Mouse (Mus musculus): ENCODE results near the gene Tnfrsf4. TPM values are rescaled to one million over a fixed set of nuclear protein-coding genes. Genes with fewer than 3 reads are reported as not detected.

Gene Tnfrsf4
- 28.1 and 40.7 TPM in 2 replicates for polyA plus RNA-seq (2012; rRNA removed; ENCODE audit: low replicate concordance)

DNA sequence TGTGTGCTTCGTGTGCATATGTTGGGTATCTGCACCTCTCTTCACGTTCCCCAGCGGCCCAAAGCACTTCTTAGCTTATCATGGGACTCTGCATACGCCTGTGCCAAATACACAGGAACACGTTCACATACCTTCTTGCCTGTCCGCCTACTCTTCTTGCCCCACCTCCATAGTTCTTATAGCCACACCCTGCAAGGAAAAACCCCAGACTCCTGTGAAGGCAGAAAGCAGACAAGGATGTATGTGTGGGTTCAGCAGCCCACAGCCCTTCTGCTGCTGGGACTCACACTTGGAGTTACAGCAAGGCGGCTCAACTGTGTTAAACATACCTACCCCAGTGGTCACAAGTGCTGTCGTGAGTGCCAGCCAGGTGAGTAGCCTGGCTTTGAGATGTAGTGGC lies at the start of gene Tnfrsf4:
TSS of gene Tnfrsf4 (plus strand) at position 207 of the 400 bp plus-strand sequence.

GRCm38 (mm10) chr4:155992241-155992905 lies 21.3 kb upstream of the Tnfrsf4 start, which contains the start of the genes B3galt6 and Sdf4:
Gene B3galt6 (minus strand): TSS chr4:155992649.
Gene Sdf4 (plus strand): TSS chr4:155992872.

DNA sequence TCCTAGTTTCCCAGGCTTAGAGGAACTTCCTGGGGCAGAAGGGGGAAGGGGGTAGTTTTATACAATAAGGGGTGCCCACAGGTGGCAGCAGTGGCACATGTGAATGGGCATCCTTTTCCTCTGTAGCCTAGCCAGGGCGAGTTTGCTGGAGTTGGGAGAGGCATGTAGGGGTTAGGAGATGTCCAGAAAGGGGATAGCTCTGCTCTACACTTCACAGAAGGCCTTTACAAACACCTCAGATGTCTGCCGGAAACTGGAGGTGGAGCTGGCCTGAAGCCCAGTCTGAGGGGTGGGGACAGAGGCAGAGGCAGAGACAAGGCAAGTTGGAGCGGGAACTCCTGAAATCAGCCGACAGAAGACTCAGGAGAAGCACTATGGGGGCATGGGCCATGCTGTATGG lies 12.4 kb downstream of the Tnfrsf4 start, which contains the start of gene Tnfrsf18:
TSS of gene Tnfrsf18 (plus strand) at position 152 of the 400 bp plus-strand sequence.

DNA sequence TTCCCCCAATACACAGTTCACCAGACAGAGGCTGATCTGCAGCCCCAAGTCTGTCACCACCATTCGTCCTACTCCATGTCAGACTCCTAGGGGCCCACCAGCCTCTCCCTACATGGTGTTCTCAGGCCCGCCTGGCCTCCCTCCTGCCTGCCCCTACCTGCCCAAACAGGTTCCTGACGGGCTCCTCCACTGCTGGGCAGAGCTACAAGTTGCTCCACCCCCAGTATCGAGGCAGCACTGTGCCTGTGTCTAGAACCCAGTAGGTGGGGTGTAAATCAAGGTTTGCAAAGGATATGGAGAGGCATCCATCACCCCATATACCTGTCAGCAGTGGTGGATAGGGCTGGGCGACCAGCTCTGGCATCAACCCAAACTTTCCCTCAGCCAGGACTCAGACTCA lies 45.6 kb downstream of the Tnfrsf4 start, which contains the start of gene Ttll10:
TSS of gene Ttll10 (minus strand) at position 154 of the 400 bp plus-strand sequence.

Other genes with a start within 250 kb of the Tnfrsf4 start
- 24.1 and 41.9 TPM in 2 replicates for gene Vwa1, start 239.1 kb upstream of the Tnfrsf4 start, polyA plus RNA-seq (2012; rRNA removed; ENCODE audit: low replicate concordance)
- gene Tmem88b, start 228.0 kb upstream of the Tnfrsf4 start, polyA plus RNA-seq (2012; rRNA removed; ENCODE audit: low replicate concordance) = 1.9 and 2.6 TPM in 2 replicates
- gene Ankrd65, start 223.4 kb upstream of the Tnfrsf4 start, polyA plus RNA-seq (2012; rRNA removed; ENCODE audit: low replicate concordance) = 0.32 and 0.54 TPM in 2 replicates
- 47.4 and 59.6 TPM in 2 replicates for gene Mrpl20, start 211.0 kb upstream of the Tnfrsf4 start, polyA plus RNA-seq (2012; rRNA removed; ENCODE audit: low replicate concordance)
- gene Ccnl2, start 201.4 kb upstream of the Tnfrsf4 start, polyA plus RNA-seq (2012; rRNA removed; ENCODE audit: low replicate concordance) = 63.4 and 98.7 TPM in 2 replicates
- gene Aurkaip1, start 182.6 kb upstream of the Tnfrsf4 start, polyA plus RNA-seq (2012; rRNA removed; ENCODE audit: low replicate concordance) = 149 and 245 TPM in 2 replicates
- gene Mxra8, start 174.2 kb upstream of the Tnfrsf4 start, polyA plus RNA-seq (2012; rRNA removed; ENCODE audit: low replicate concordance) = 274 and 383 TPM in 2 replicates
- 153 and 223 TPM in 2 replicates for gene Dvl1, start 166.4 kb upstream of the Tnfrsf4 start, polyA plus RNA-seq (2012; rRNA removed; ENCODE audit: low replicate concordance)
- 1.3 and 1.5 TPM in 2 replicates for gene Tas1r3, start 150.5 kb upstream of the Tnfrsf4 start, polyA plus RNA-seq (2012; rRNA removed; ENCODE audit: low replicate concordance)
- 32.4 and 36.2 TPM in 2 replicates for gene Cptp, start 144.4 kb upstream of the Tnfrsf4 start, polyA plus RNA-seq (2012; rRNA removed; ENCODE audit: low replicate concordance)
- 33.7 and 47.4 TPM in 2 replicates for gene Ints11, start 144.3 kb upstream of the Tnfrsf4 start, polyA plus RNA-seq (2012; rRNA removed; ENCODE audit: low replicate concordance)
- gene Pusl1, start 122.1 kb upstream of the Tnfrsf4 start, polyA plus RNA-seq (2012; rRNA removed; ENCODE audit: low replicate concordance) = 61.9 and 134 TPM in 2 replicates
- gene Acap3, start 122.0 kb upstream of the Tnfrsf4 start, polyA plus RNA-seq (2012; rRNA removed; ENCODE audit: low replicate concordance) = 43.7 and 50.5 TPM in 2 replicates
- 39.4 and 89.6 TPM in 2 replicates for gene Ube2j2, start 70.0 kb upstream of the Tnfrsf4 start, polyA plus RNA-seq (2012; rRNA removed; ENCODE audit: low replicate concordance)
- 113 and 117 TPM in 2 replicates for gene C1qtnf12, start 51.5 kb upstream of the Tnfrsf4 start, polyA plus RNA-seq (2012; rRNA removed; ENCODE audit: low replicate concordance)
- 5.2 and 10.7 TPM in 2 replicates for gene B3galt6, start 21.2 kb upstream of the Tnfrsf4 start, polyA plus RNA-seq (2012; rRNA removed; ENCODE audit: low replicate concordance)
- 61.5 and 63.6 TPM in 2 replicates for gene Sdf4, start 21.0 kb upstream of the Tnfrsf4 start, polyA plus RNA-seq (2012; rRNA removed; ENCODE audit: low replicate concordance)
- 22.0 and 26.1 TPM in 2 replicates for gene Tnfrsf18, start 12.3 kb downstream of the Tnfrsf4 start, polyA plus RNA-seq (2012; rRNA removed; ENCODE audit: low replicate concordance)
- 4.0 and 4.9 TPM in 2 replicates for gene Ttll10, start 45.6 kb downstream of the Tnfrsf4 start, polyA plus RNA-seq (2012; rRNA removed; ENCODE audit: low replicate concordance)
- gene 9430015G10Rik, start 96.1 kb downstream of the Tnfrsf4 start, polyA plus RNA-seq (2012; rRNA removed; ENCODE audit: low replicate concordance) = 27.3 and 33.1 TPM in 2 replicates
- gene Rnf223, start 116.7 kb downstream of the Tnfrsf4 start, polyA plus RNA-seq (2012; rRNA removed; ENCODE audit: low replicate concordance) = 0.73 and 0.97 TPM in 2 replicates
- 70.6 and 80.5 TPM in 2 replicates for gene Agrn, start 183.6 kb downstream of the Tnfrsf4 start, polyA plus RNA-seq (2012; rRNA removed; ENCODE audit: low replicate concordance)
- 11.3 and 14.2 TPM in 2 replicates for gene Isg15, start 187.0 kb downstream of the Tnfrsf4 start, polyA plus RNA-seq (2012; rRNA removed; ENCODE audit: low replicate concordance)
- gene AW011738, start 189.5 kb downstream of the Tnfrsf4 start, polyA plus RNA-seq (2012; rRNA removed; ENCODE audit: low replicate concordance) = 3.0 and 5.2 TPM in 2 replicates
- gene Perm1, start 202.0 kb downstream of the Tnfrsf4 start, polyA plus RNA-seq (2012; rRNA removed; ENCODE audit: low replicate concordance) = 0.53 and 20.4 TPM in 2 replicates
- gene Plekhn1, start 221.0 kb downstream of the Tnfrsf4 start, polyA plus RNA-seq (2012; rRNA removed; ENCODE audit: low replicate concordance) = 82.7 and 85.1 TPM in 2 replicates
- gene Noc2l, start 222.2 kb downstream of the Tnfrsf4 start, polyA plus RNA-seq (2012; rRNA removed; ENCODE audit: low replicate concordance) = 78.1 and 93.3 TPM in 2 replicates
- gene Samd11, start 241.8 kb downstream of the Tnfrsf4 start, polyA plus RNA-seq (2012; rRNA removed; ENCODE audit: low replicate concordance) = 1.2 and 1.8 TPM in 2 replicates

Measured in mammary gland, adult 2 months (tissue).